Mouse (Mus musculus): ENCODE measurements around the gene Pgm1.

- TF ChIP-seq POLR2A (IDR thresholded peaks at IDR 0.05; ENCODE audit: low read depth, low read length): no peak
- no peak for TF ChIP-seq EP300 (IDR thresholded peaks at IDR 0.05; ENCODE audit: low read length)
- no peak for TF ChIP-seq CTCF (conservative IDR thresholded peaks at IDR 0.05 in 1 of 2, IDR thresholded peaks at IDR 0.05 in 1 of 2; ENCODE audit: low read depth in 2 of 2, low read length in 2 of 2)
- TF ChIP-seq HCFC1 (IDR thresholded peaks at IDR 0.05; ENCODE audit: low read depth, low read length): no peak
- no peak for TF ChIP-seq MEF2A (IDR thresholded peaks at IDR 0.05; ENCODE audit: borderline replicate concordance, low read depth, low read length)
- TF ChIP-seq USF1 (IDR thresholded peaks at IDR 0.05; ENCODE audit: low read depth, low read length): no peak
- TF ChIP-seq SIN3A (IDR thresholded peaks at IDR 0.05; ENCODE audit: low read length): no peak
- no peak for TF ChIP-seq ZC3H11A (IDR thresholded peaks at IDR 0.05; ENCODE audit: low read depth, low read length)
- no peak for TF ChIP-seq CHD2 (IDR thresholded peaks at IDR 0.05; ENCODE audit: low read length)
- no peak for TF ChIP-seq POLR2AphosphoS2 (IDR thresholded peaks at IDR 0.05; ENCODE audit: low read depth, low read length)
Observed at GRCm38 (mm10) chr4:99926380-99926779, 2.8 kb upstream of the Pgm1 start.
